In the genomic region with DNA sequence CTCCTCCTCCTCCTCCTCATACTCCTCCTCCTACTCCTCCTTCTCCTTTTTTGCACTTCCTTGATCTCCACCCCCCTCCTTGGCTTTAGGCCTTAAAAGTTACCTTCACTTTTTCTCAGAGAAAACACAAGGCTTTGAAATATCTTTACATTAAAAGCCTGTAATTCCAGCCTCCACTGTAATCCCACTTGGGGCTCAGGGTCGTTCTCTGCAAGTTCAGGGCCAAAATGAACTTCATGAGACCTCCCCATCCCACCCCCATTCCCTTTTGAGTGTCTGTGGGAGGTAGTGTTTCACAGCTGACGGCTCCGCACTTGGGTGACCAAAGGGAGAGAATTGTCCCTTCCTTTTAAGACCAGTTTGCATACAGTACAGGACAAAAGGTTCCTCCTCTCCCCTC, we compare ENCODE assay signal across 8 mouse cellular contexts. TPM values are rescaled to one million over a fixed set of nuclear protein-coding genes. Genes with fewer than 3 reads are reported as not detected.
DNase-seq lines count a peak whose midpoint lies in the region; ATAC-seq and TF ChIP-seq lines count a peak whose summit lies in the region.

No protein-coding gene starts in this region.

- peaks cover 5% of the 10 kb centered on the region for H3K4me1 ChIP-seq in heart, embryonic 11.5 days (ENCODE audit: control insufficient read depth, insufficient read depth, low read length)
- peaks cover 16% of the 10 kb centered on the region for H3K4me1 ChIP-seq in limb, embryonic 13.5 days
- no peaks in the 10 kb centered on the region for H3K4me1 ChIP-seq in stomach, postnatal 0 days (replicated peaks; ENCODE audit: control insufficient read depth, insufficient read depth)

- peak overlapping the region; percentile 63; the same call in 1 of the 2 replicates for H3K4me3 ChIP-seq in heart, embryonic 11.5 days (ENCODE audit: low read depth, low read length)
- H3K4me3 ChIP-seq in limb, embryonic 13.5 days: peak overlapping the region; percentile 10; the same call in 1 of the 2 replicates
- no peak overlapping the region for H3K4me3 ChIP-seq in stomach, postnatal 0 days (ENCODE audit: low read depth, low read length)

- H3K27me3 ChIP-seq in heart, embryonic 11.5 days (ENCODE audit: control insufficient read depth, insufficient read depth, low read length): no peaks in the 10 kb centered on the region
- no peaks in the 10 kb centered on the region for H3K27me3 ChIP-seq in limb, embryonic 13.5 days
- H3K27me3 ChIP-seq in stomach, postnatal 0 days (ENCODE audit: control insufficient read depth, insufficient read depth, low read length): no peaks in the 10 kb centered on the region

- no peak for TF ChIP-seq CTCF in stomach, postnatal 0 days (IDR thresholded peaks at IDR 0.05; ENCODE audit: low read depth)

- H3K4me2 ChIP-seq in heart, embryonic 11.5 days: no peak overlapping the region
- H3K4me2 ChIP-seq in limb, embryonic 13.5 days (replicated peaks): peak overlapping the region; percentile 82
- no peak overlapping the region; the same call in 1 of the 2 replicates for H3K4me2 ChIP-seq in stomach, postnatal 0 days (replicated peaks; ENCODE audit: low read depth)

- no peak overlapping the region for H3K9ac ChIP-seq in heart, embryonic 11.5 days (ENCODE audit: low read depth, low read length)
- H3K9ac ChIP-seq in limb, embryonic 13.5 days: 0 out of 2 replicates have a peak overlapping the region, but pooled peaks have one; percentile 31
- H3K9ac ChIP-seq in stomach, postnatal 0 days (ENCODE audit: low read length): no peak overlapping the region

- no peak for TF ChIP-seq EP300 in stomach, postnatal 0 days (optimal IDR thresholded peaks at IDR 0.05)

- H3K27ac ChIP-seq in heart, embryonic 11.5 days (ENCODE audit: low read depth, low read length): no peak overlapping the region
- peak overlapping the region; percentile 95; the same call in 1 of the 2 replicates for H3K27ac ChIP-seq in limb, embryonic 13.5 days
- 0 out of 2 replicates have a peak overlapping the region, but pooled peaks have one; percentile 36 for H3K27ac ChIP-seq in stomach, postnatal 0 days (replicated peaks)

- WGBS in heart, embryonic 11.5 days (ENCODE audit: insufficient replicate concordance): 39% methylated on average over 3 of the region's 3 CpGs
- 18% methylated on average over 3 of the region's 3 CpGs for WGBS in limb, embryonic 13.5 days
- 24% methylated on average over 3 of the region's 3 CpGs for WGBS in stomach, postnatal 0 days

- ATAC-seq in heart, embryonic 11.5 days (replicated peaks; ENCODE audit: insufficient number of reproducible peaks, low FRiP score, low TSS enrichment): no peak
- ATAC-seq in limb, embryonic 13.5 days (ENCODE audit: low FRiP score, low read depth): no peak
- ATAC-seq in stomach, postnatal 0 days (ENCODE audit: low FRiP score, low TSS enrichment): no peak
- ATAC-seq in megakaryocyte progenitor cell, adult 5-6 weeks (replicated peaks; ENCODE audit: poor library complexity): no peak

- no peaks in the 10 kb centered on the region for H3K9me3 ChIP-seq in heart, embryonic 11.5 days (replicated peaks; ENCODE audit: control insufficient read depth, low read length)
- H3K9me3 ChIP-seq in limb, embryonic 13.5 days: no peaks in the 10 kb centered on the region
- no peaks in the 10 kb centered on the region for H3K9me3 ChIP-seq in stomach, postnatal 0 days (ENCODE audit: control insufficient read depth, low read length)

- H3K36me3 ChIP-seq in heart, embryonic 11.5 days (ENCODE audit: control insufficient read depth, insufficient read depth, low read length): peaks cover 3% of the 10 kb centered on the region; the same call in 1 of the 2 replicates
- H3K36me3 ChIP-seq in limb, embryonic 13.5 days: peaks cover 9% of the 10 kb centered on the region
- 0 out of 2 replicates have a peak, but pooled peaks cover 3% of the 10 kb centered on the region for H3K36me3 ChIP-seq in stomach, postnatal 0 days (ENCODE audit: control insufficient read depth, insufficient read depth, low read length)

- DNase-seq in heart, adult 8-10 months (ENCODE audit: low spot score): no peak
- peak; percentile 6 for DNase-seq in retina, postnatal 1 day
- no peak for DNase-seq in retina, embryonic 14.5 days (ENCODE audit: low spot score)
- DNase-seq in stomach, postnatal 0 days (ENCODE audit: low spot score): no peak
- DNase-seq in layer of hippocampus, adult 11-12 months (ENCODE audit: low spot score): no peak

RNA-seq across cellular contexts. Expression of gene Cers5, which starts 0.2 kb away (rescaled TPM):
- 52.7 and 56.1 TPM in 2 replicates for polyA plus RNA-seq in heart, embryonic 11.5 days (2014; fragmentation: Nextera tagmentation; extraction: Ambion mirVana)
- 10 to 100 TPM; 17.8 to 23.6 (median 18.1) TPM for total RNA-seq in heart, adult 8-10 months (2022)
- 80.6 and 85.0 TPM in 2 replicates for polyA plus RNA-seq in limb, embryonic 13.5 days (2015; fragmentation: Nextera tagmentation; extraction: Ambion mirVana)
- polyA plus RNA-seq in stomach, postnatal 0 days (2015; fragmentation: Nextera tagmentation; extraction: Ambion mirVana): 32.2 and 33.6 TPM in 2 replicates
- 42.9 and 49.4 TPM in 2 replicates for total RNA-seq in megakaryocyte progenitor cell, adult 5-6 weeks (2015)
- 20.6 and 23.0 TPM in 2 replicates for total RNA-seq in megakaryocyte progenitor cell, adult 5-6 weeks (2017)

RNA-seq across cellular contexts. Expression of gene Cox14, which starts 47.5 kb away (rescaled TPM):
- polyA plus RNA-seq in heart, embryonic 11.5 days (2014; fragmentation: Nextera tagmentation; extraction: Ambion mirVana): 176 and 187 TPM in 2 replicates
- total RNA-seq in heart, adult 8-10 months (2022): 100 to 1,000 TPM; 240 to 284 (median 258) TPM
- 139 and 143 TPM in 2 replicates for polyA plus RNA-seq in limb, embryonic 13.5 days (2015; fragmentation: Nextera tagmentation; extraction: Ambion mirVana)
- 199 and 206 TPM in 2 replicates for polyA plus RNA-seq in stomach, postnatal 0 days (2015; fragmentation: Nextera tagmentation; extraction: Ambion mirVana)
- 72.7 and 83.5 TPM in 2 replicates for total RNA-seq in megakaryocyte progenitor cell, adult 5-6 weeks (2015)
- 28.6 and 30.8 TPM in 2 replicates for total RNA-seq in megakaryocyte progenitor cell, adult 5-6 weeks (2017)

RNA-seq across cellular contexts. Expression of gene Gpd1, which starts 55.6 kb away (rescaled TPM):
- polyA plus RNA-seq in heart, embryonic 11.5 days (2014; fragmentation: Nextera tagmentation; extraction: Ambion mirVana): 0.62 and 0.63 TPM in 2 replicates
- 10 to 100 TPM; 38.6 to 59.0 (median 49.5) TPM for total RNA-seq in heart, adult 8-10 months (2022)
- polyA plus RNA-seq in limb, embryonic 13.5 days (2015; fragmentation: Nextera tagmentation; extraction: Ambion mirVana): 0.27 and 0.55 TPM in 2 replicates
- 6.8 and 7.9 TPM in 2 replicates for polyA plus RNA-seq in stomach, postnatal 0 days (2015; fragmentation: Nextera tagmentation; extraction: Ambion mirVana)
- total RNA-seq in megakaryocyte progenitor cell, adult 5-6 weeks (2015): 0.15 and 0.67 TPM in 2 replicates
- total RNA-seq in megakaryocyte progenitor cell, adult 5-6 weeks (2017): 1.3 TPM in 2 replicates
